16 mouse cellular contexts compared by ENCODE assay signal in genomic region chr9:13206369-13206768, GRCm38 (mm10).
"Had no signal": no experiment of that assay in that cellular context is flagged by ENCODE, and none has a peak within 500 bp of the region (broad histone marks: within the 10 kb centered on the region; RNA-seq: fewer than 3 reads in every experiment).

No protein-coding gene starts in this region.

- DNase-seq: retina, postnatal 1 day; right cerebral cortex, adult 18-20 months; right cerebral cortex, postnatal 14 days; right cerebral cortex, postnatal 25 days; right cerebral cortex, postnatal 4 days; spleen, adult 18-20 months; thymus, adult 18-20 months; thymus, adult 2 months; thymus, postnatal 14 days; thymus, postnatal 25 days; thymus, postnatal 36 days; thymus, postnatal 4 days had no signal

- H3K4me3 ChIP-seq: neural tube, embryonic 13.5 days; neural tube, embryonic 15.5 days; stomach, embryonic 15.5 days had no signal

- H3K4me2 ChIP-seq: neural tube, embryonic 13.5 days; neural tube, embryonic 15.5 days; stomach, embryonic 15.5 days had no signal

- H3K27me3 ChIP-seq: neural tube, embryonic 13.5 days; neural tube, embryonic 15.5 days; stomach, embryonic 15.5 days had no signal

- H3K27ac ChIP-seq: neural tube, embryonic 13.5 days; neural tube, embryonic 15.5 days; stomach, embryonic 15.5 days; stomach, postnatal 0 days had no signal

- H3K9ac ChIP-seq: neural tube, embryonic 13.5 days; neural tube, embryonic 15.5 days; stomach, embryonic 15.5 days had no signal

- H3K36me3 ChIP-seq: neural tube, embryonic 13.5 days; neural tube, embryonic 15.5 days; stomach, embryonic 15.5 days had no signal

- H3K9me3 ChIP-seq: neural tube, embryonic 13.5 days; neural tube, embryonic 15.5 days; stomach, embryonic 15.5 days had no signal

- H3K4me1 ChIP-seq: neural tube, embryonic 13.5 days; neural tube, embryonic 15.5 days; stomach, embryonic 15.5 days had no signal
